Mouse (Mus musculus): ENCODE measurements at regions not wholly inside any gene's neighbourhood (a gene's known extent, or its start where the extent isn't known, plus 50 kb on each side); places are given as distances from the start of the nearest gene placed in this dataset.

DNA sequence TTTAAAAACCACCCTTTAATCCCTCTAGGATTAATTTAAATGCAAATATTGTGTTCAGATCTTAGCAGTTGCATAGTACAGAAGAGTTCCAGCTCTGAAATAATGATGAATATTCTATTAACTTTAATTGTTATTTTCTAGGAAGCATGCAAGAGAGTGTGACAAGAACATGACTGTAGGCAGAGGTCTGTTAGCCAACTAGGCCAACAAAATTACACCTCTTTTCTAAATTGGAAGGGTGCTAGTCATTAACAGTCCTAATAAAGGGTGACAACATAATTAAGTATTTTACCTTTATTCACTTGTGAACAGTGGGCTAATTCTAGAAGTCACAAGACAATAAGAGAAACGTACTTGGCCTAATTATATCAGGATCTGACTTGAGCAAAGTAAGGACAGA lies 1151.9 kb downstream of the Fstl5 start:
- Histone ChIP-seq H3K4me1 (ENCODE audit: control insufficient read depth, insufficient read depth, low read length) (no peaks in the 10 kb centered on the region), H3K27ac (ENCODE audit: insufficient read depth, low read depth, low read length) (no peak overlapping the region), H3K27me3 (replicated peaks; ENCODE audit: control insufficient read depth, insufficient read depth, low read length) (no peaks in the 10 kb centered on the region), H3K4me3 (ENCODE audit: insufficient read depth, low read depth, low read length) (no peak overlapping the region), H3K36me3 (ENCODE audit: control insufficient read depth, insufficient read depth, low read length) (no peaks in the 10 kb centered on the region)
- TF ChIP-seq CTCF (conservative IDR thresholded peaks at IDR 0.05; ENCODE audit: insufficient read depth, insufficient read length, low read depth, low read length) (no peak), POLR2A (IDR thresholded peaks at IDR 0.05; ENCODE audit: low read depth, low read length) (no peak)
- no peak for DNase-seq
- 53% methylated on average over 1 of the region's 1 CpGs for WGBS

All from kidney, adult 2 months (tissue).